14 mouse cellular contexts compared by ENCODE assay signal in the genomic region with DNA sequence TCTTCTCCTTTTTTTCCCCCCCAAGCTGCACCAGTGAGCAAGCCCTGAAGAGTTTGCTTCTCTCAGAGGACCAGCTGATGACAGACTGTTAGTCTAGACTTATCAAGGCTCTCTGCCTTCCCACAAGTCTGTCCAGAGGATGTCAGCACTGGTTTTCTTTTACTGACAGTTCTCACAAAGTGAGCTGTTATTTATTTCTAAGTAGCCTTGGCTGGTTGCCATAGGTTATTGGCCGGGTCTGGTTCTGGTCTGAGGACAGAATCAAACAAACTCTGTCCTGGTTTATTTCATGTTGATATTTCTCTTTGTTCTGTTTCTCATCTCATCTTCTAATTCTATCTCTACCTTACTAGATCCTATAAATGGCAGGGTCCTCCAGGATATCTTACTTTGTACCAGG. TPM values are rescaled to one million over a fixed set of nuclear protein-coding genes. Genes with fewer than 3 reads are reported as not detected.
A peak's percentile ranks its signal among the peaks of the same experiment; 100 is the strongest.
DNase-seq lines count a peak whose midpoint lies in the region; ATAC-seq and TF ChIP-seq lines count a peak whose summit lies in the region.
"Had no signal": no experiment of that assay in that cellular context is flagged by ENCODE, and none has a peak within 500 bp of the region (broad histone marks: within the 10 kb centered on the region; RNA-seq: fewer than 3 reads in every experiment).

No protein-coding gene starts in this region.

- no peak for ATAC-seq in lung, embryonic 14.5 days (ENCODE audit: insufficient read depth)
- no peak for ATAC-seq in midbrain, embryonic 14.5 days (ENCODE audit: low FRiP score, low TSS enrichment)
- ATAC-seq: CD4-positive, CD25-positive, alpha-beta regulatory T cell, adult 4 months had no signal

- peak; percentile 26 for DNase-seq in gastrocnemius, adult 18-20 months (ENCODE audit: low spot score)
- DNase-seq in gastrocnemius, postnatal 10 days: no peak
- DNase-seq in lung, embryonic 14.5 days: peak; percentile 73
- no peak for DNase-seq in lung, postnatal 4 days
- peak; percentile 31 for DNase-seq in kidney, postnatal 10 days
- DNase-seq in lung, postnatal 36 days: peak; percentile 59
- DNase-seq in midbrain, embryonic 14.5 days: no peak
- DNase-seq: cerebellum, adult 9-11 months; heart, postnatal 36 days; left cerebral cortex, postnatal 4 days had no signal

- H3K4me1 ChIP-seq in lung, embryonic 14.5 days (ENCODE audit: insufficient read depth): peaks cover 5% of the 10 kb centered on the region; the same call in 1 of the 2 replicates
- peaks cover 6% of the 10 kb centered on the region for H3K4me1 ChIP-seq in midbrain, embryonic 14.5 days (ENCODE audit: control insufficient read depth, insufficient read depth, low read length)
- H3K4me1 ChIP-seq: heart, embryonic 10.5 days had no signal

- H3K27me3 ChIP-seq in lung, embryonic 14.5 days (ENCODE audit: insufficient read depth, low read length): no peaks in the 10 kb centered on the region
- H3K27me3 ChIP-seq in midbrain, embryonic 14.5 days (ENCODE audit: control insufficient read depth, insufficient read depth, low read length): no peaks in the 10 kb centered on the region

- H3K27ac ChIP-seq in lung, embryonic 14.5 days (ENCODE audit: low read depth): no peak overlapping the region
- no peak overlapping the region for H3K27ac ChIP-seq in midbrain, embryonic 14.5 days (replicated peaks; ENCODE audit: low read depth, low read length)
- H3K27ac ChIP-seq: forebrain, embryonic 10.5 days; heart, embryonic 10.5 days; liver, embryonic 14.5 days had no signal

- no peak overlapping the region for H3K9ac ChIP-seq in lung, embryonic 14.5 days
- H3K9ac ChIP-seq in midbrain, embryonic 14.5 days (replicated peaks; ENCODE audit: low read length): no peak overlapping the region
- H3K9ac ChIP-seq: liver, embryonic 14.5 days had no signal

- no peaks in the 10 kb centered on the region for H3K36me3 ChIP-seq in lung, embryonic 14.5 days (ENCODE audit: insufficient read depth)
- no peaks in the 10 kb centered on the region for H3K36me3 ChIP-seq in midbrain, embryonic 14.5 days (ENCODE audit: control insufficient read depth, insufficient read depth, low read length)
- H3K36me3 ChIP-seq: forebrain, embryonic 10.5 days; heart, embryonic 10.5 days had no signal

- TF ChIP-seq CTCF in lung, embryonic 14.5 days (IDR thresholded peaks at IDR 0.05; ENCODE audit: low read depth): no peak

- H3K4me2 ChIP-seq in lung, embryonic 14.5 days: peak overlapping the region; percentile 62
- H3K4me2 ChIP-seq in midbrain, embryonic 14.5 days (ENCODE audit: low read length): no peak overlapping the region

- H3K9me3 ChIP-seq in lung, embryonic 14.5 days (ENCODE audit: low read depth, low read length): no peaks in the 10 kb centered on the region
- no peaks in the 10 kb centered on the region for H3K9me3 ChIP-seq in midbrain, embryonic 14.5 days (ENCODE audit: control insufficient read depth, low read length)
- H3K9me3 ChIP-seq: forebrain, embryonic 10.5 days; heart, embryonic 10.5 days had no signal

- 13% methylated on average over 1 of the region's 1 CpGs for WGBS in lung, embryonic 14.5 days
- WGBS in midbrain, embryonic 14.5 days: 64% methylated on average over 1 of the region's 1 CpGs

- no peak overlapping the region for H3K4me3 ChIP-seq in lung, embryonic 14.5 days (ENCODE audit: low read depth, low read length)
- H3K4me3 ChIP-seq in midbrain, embryonic 14.5 days (replicated peaks; ENCODE audit: low read depth, low read length): no peak overlapping the region
- H3K4me3 ChIP-seq: forebrain, embryonic 10.5 days; heart, embryonic 10.5 days had no signal

RNA-seq across cellular contexts. Expression of a gene that starts 2.0 kb away (rescaled TPM):
- total RNA-seq in gastrocnemius, adult 18-20 months (2021): 1 to 10 TPM; 1.9 TPM
- 1 to 10 TPM; 2.6 to 3.8 TPM for total RNA-seq in gastrocnemius, postnatal 10 days (2021)
- polyA plus RNA-seq in lung, embryonic 14.5 days (2014; fragmentation: Nextera tagmentation; extraction: Ambion mirVana): 10.6 and 11.0 TPM in 2 replicates
- polyA plus RNA-seq in midbrain, embryonic 14.5 days (2014; fragmentation: Nextera tagmentation; extraction: Ambion mirVana): 1.6 and 2.8 TPM in 2 replicates
- polyA plus RNA-seq: CD4-positive, CD25-positive, alpha-beta regulatory T cell, adult 4 months had no signal

Comparison
In these comparisons a context has a peak if more than half of its experiments do, and no peak if none do; other contexts are left out.
1. DNase-seq: peak in gastrocnemius, adult 18-20 months (single experiment), lung, embryonic 14.5 days (single experiment), kidney, postnatal 10 days (single experiment) and lung, postnatal 36 days (single experiment); none in gastrocnemius, postnatal 10 days (single experiment), lung, postnatal 4 days (0 of 2) and midbrain, embryonic 14.5 days (single experiment).